ENCODE assay signal across 21 mouse cellular contexts in genomic region chr17:49367791-49368190, GRCm38 (mm10).
DNase-seq lines count a peak whose midpoint lies in the region; ATAC-seq and TF ChIP-seq lines count a peak whose summit lies in the region.
"Had no signal": no experiment of that assay in that cellular context is flagged by ENCODE, and none has a peak within 500 bp of the region (broad histone marks: within the 10 kb centered on the region; RNA-seq: fewer than 3 reads in every experiment).

No protein-coding gene starts in this region.

- no peak overlapping the region for H3K9ac ChIP-seq in intestine, postnatal 0 days (ENCODE audit: low read depth, low read length)
- no peak overlapping the region for H3K9ac ChIP-seq in intestine, embryonic 16.5 days (ENCODE audit: low read depth, low read length)
- no peak overlapping the region for H3K9ac ChIP-seq in liver, adult 2 months (ENCODE audit: low read depth, low read length)
- no peak overlapping the region for H3K9ac ChIP-seq in liver, embryonic 12.5 days
- no peak overlapping the region for H3K9ac ChIP-seq in liver, postnatal 0 days (replicated peaks)

- H3K4me2 ChIP-seq in intestine, postnatal 0 days (replicated peaks; ENCODE audit: low read depth): no peak overlapping the region
- H3K4me2 ChIP-seq in intestine, embryonic 16.5 days (ENCODE audit: low read depth, low read length): no peak overlapping the region
- no peak overlapping the region for H3K4me2 ChIP-seq in liver, embryonic 12.5 days
- no peak overlapping the region for H3K4me2 ChIP-seq in liver, postnatal 0 days (ENCODE audit: low read depth, low read length)

- TF ChIP-seq EP300 in liver, postnatal 0 days (IDR thresholded peaks at IDR 0.05; ENCODE audit: low read depth): no peak

- ATAC-seq in intestine, postnatal 0 days: peak; percentile 34; the same call in 1 of the 2 replicates
- ATAC-seq in intestine, embryonic 16.5 days: no peak
- ATAC-seq in liver, embryonic 12.5 days: no peak
- no peak for ATAC-seq in liver, postnatal 0 days
- ATAC-seq: activated CD4-positive, CD25-positive, alpha-beta regulatory T cell, adult 4 months; CD4-positive, CD25-positive, alpha-beta regulatory T cell, adult 4 months; Patski had no signal

- no peaks in the 10 kb centered on the region for H3K4me1 ChIP-seq in intestine, postnatal 0 days (replicated peaks; ENCODE audit: control insufficient read depth, insufficient read depth, low read length)
- H3K4me1 ChIP-seq in intestine, embryonic 16.5 days (ENCODE audit: control insufficient read depth, insufficient read depth, low read length): no peaks in the 10 kb centered on the region
- H3K4me1 ChIP-seq in liver, adult 2 months (ENCODE audit: control insufficient read depth, insufficient read depth, low read length): peaks cover 22% of the 10 kb centered on the region; the same call in 1 of the 2 replicates
- H3K4me1 ChIP-seq in liver, embryonic 12.5 days: no peaks in the 10 kb centered on the region
- H3K4me1 ChIP-seq in liver, postnatal 0 days (ENCODE audit: insufficient read depth): peaks cover 7% of the 10 kb centered on the region; the same call in 1 of the 2 replicates

- no peak for TF ChIP-seq POLR2A in liver, adult 2 months (IDR thresholded peaks at IDR 0.05; ENCODE audit: extremely low read depth, insufficient read depth, low read length)

- TF ChIP-seq CTCF in intestine, postnatal 0 days (IDR thresholded peaks at IDR 0.05; ENCODE audit: low read depth): no peak
- TF ChIP-seq CTCF in liver, adult 2 months (IDR thresholded peaks at IDR 0.05; ENCODE audit: low read depth, low read length): no peak
- TF ChIP-seq CTCF in liver, postnatal 0 days (IDR thresholded peaks at IDR 0.05; ENCODE audit: low read depth): no peak

- H3K4me3 ChIP-seq in intestine, postnatal 0 days (ENCODE audit: low read depth, low read length): no peak overlapping the region
- no peak overlapping the region for H3K4me3 ChIP-seq in intestine, embryonic 16.5 days (ENCODE audit: low read length)
- no peak overlapping the region for H3K4me3 ChIP-seq in liver, adult 2 months (ENCODE audit: insufficient read depth, low read depth, low read length)
- no peak overlapping the region for H3K4me3 ChIP-seq in liver, embryonic 12.5 days
- no peak overlapping the region for H3K4me3 ChIP-seq in liver, postnatal 0 days (ENCODE audit: low read depth, low read length)

- no peaks in the 10 kb centered on the region for H3K27me3 ChIP-seq in intestine, postnatal 0 days (replicated peaks; ENCODE audit: control insufficient read depth, insufficient read depth, low read length)
- no peaks in the 10 kb centered on the region for H3K27me3 ChIP-seq in intestine, embryonic 16.5 days (replicated peaks; ENCODE audit: control insufficient read depth, insufficient read depth, low read length)
- H3K27me3 ChIP-seq in liver, adult 2 months (ENCODE audit: control insufficient read depth, insufficient read depth, low read length): no peaks in the 10 kb centered on the region
- no peaks in the 10 kb centered on the region for H3K27me3 ChIP-seq in liver, embryonic 12.5 days (replicated peaks)
- H3K27me3 ChIP-seq in liver, postnatal 0 days (ENCODE audit: insufficient read depth, low read length): no peaks in the 10 kb centered on the region
- H3K27me3 ChIP-seq: CH12.LX had no signal

- no peak overlapping the region for H3K27ac ChIP-seq in intestine, postnatal 0 days (ENCODE audit: low read depth, low read length)
- H3K27ac ChIP-seq in intestine, embryonic 16.5 days (ENCODE audit: low read length): no peak overlapping the region
- peak overlapping the region; percentile 92 for H3K27ac ChIP-seq in liver, adult 2 months (replicated peaks; ENCODE audit: insufficient read depth, low read depth, low read length)
- H3K27ac ChIP-seq in liver, embryonic 12.5 days: no peak overlapping the region
- H3K27ac ChIP-seq in liver, postnatal 0 days (ENCODE audit: low read depth): peak overlapping the region; percentile 36; the same call in 1 of the 2 replicates

- peak; percentile 95 for DNase-seq in liver, adult 2 months (ENCODE audit: extremely low read depth, low read depth, low spot score)
- no peak for DNase-seq in liver, postnatal 0 days
- DNase-seq in liver: no peak
- DNase-seq: adrenal gland, adult 2 months; adrenal gland, adult 8-10 months; adrenal gland, postnatal 10 days; adrenal gland, postnatal 14 days; adrenal gland, postnatal 25 days; adrenal gland, postnatal 36 days; B cell, adult 2 months; cerebellum, adult 11 months; cerebellum, adult 11-12 months; cerebellum, adult 18-20 months had no signal

- H3K36me3 ChIP-seq in intestine, postnatal 0 days (ENCODE audit: control insufficient read depth, insufficient read depth): no peaks in the 10 kb centered on the region
- H3K36me3 ChIP-seq in intestine, embryonic 16.5 days (ENCODE audit: control insufficient read depth, insufficient read depth, low read length): no peaks in the 10 kb centered on the region
- no peaks in the 10 kb centered on the region for H3K36me3 ChIP-seq in liver, adult 2 months (ENCODE audit: control insufficient read depth, insufficient read depth, low read length)
- no peaks in the 10 kb centered on the region for H3K36me3 ChIP-seq in liver, embryonic 12.5 days
- no peaks in the 10 kb centered on the region for H3K36me3 ChIP-seq in liver, postnatal 0 days (replicated peaks; ENCODE audit: insufficient read depth, low read length)
- H3K36me3 ChIP-seq: G1E had no signal

- 54% methylated on average over 4 of the region's 4 CpGs for WGBS in intestine, postnatal 0 days
- WGBS in intestine, embryonic 16.5 days: 61% methylated on average over 4 of the region's 4 CpGs
- WGBS in liver, adult 2 months: 15% methylated on average over 4 of the region's 4 CpGs
- 46% methylated on average over 4 of the region's 4 CpGs for WGBS in liver, embryonic 12.5 days (ENCODE audit: insufficient replicate concordance)
- WGBS in liver, postnatal 0 days (ENCODE audit: insufficient replicate concordance): 54% methylated on average over 4 of the region's 4 CpGs

- H3K9me3 ChIP-seq in intestine, postnatal 0 days (ENCODE audit: control insufficient read depth): no peaks in the 10 kb centered on the region
- H3K9me3 ChIP-seq in intestine, embryonic 16.5 days (ENCODE audit: control insufficient read depth, low read length): no peaks in the 10 kb centered on the region
- H3K9me3 ChIP-seq in liver, embryonic 12.5 days (replicated peaks): no peaks in the 10 kb centered on the region
- H3K9me3 ChIP-seq in liver, postnatal 0 days (ENCODE audit: low read length): no peaks in the 10 kb centered on the region

- H3K79me2 ChIP-seq in liver, adult 2 months (ENCODE audit: control insufficient read depth, insufficient read depth, low read length): no peaks in the 10 kb centered on the region

Comparison
In these comparisons a context has a peak if more than half of its experiments do, and no peak if none do; other contexts are left out.
1. H3K27ac ChIP-seq: peak in liver, adult 2 months (single experiment) and liver, postnatal 0 days (single experiment); none in intestine, postnatal 0 days (single experiment), intestine, embryonic 16.5 days (single experiment) and liver, embryonic 12.5 days (single experiment).